Mouse (Mus musculus) embryo, embryonic 9.5 days (tissue): ENCODE measurements around the gene Ccdc169.

Experiments
- DNase-seq: peaks from one replicate; pipeline ENCODE4 v3.0.0-alpha.2; 2017; ENCODE audit errors: extremely low spot score

Gene Ccdc169

DNA sequence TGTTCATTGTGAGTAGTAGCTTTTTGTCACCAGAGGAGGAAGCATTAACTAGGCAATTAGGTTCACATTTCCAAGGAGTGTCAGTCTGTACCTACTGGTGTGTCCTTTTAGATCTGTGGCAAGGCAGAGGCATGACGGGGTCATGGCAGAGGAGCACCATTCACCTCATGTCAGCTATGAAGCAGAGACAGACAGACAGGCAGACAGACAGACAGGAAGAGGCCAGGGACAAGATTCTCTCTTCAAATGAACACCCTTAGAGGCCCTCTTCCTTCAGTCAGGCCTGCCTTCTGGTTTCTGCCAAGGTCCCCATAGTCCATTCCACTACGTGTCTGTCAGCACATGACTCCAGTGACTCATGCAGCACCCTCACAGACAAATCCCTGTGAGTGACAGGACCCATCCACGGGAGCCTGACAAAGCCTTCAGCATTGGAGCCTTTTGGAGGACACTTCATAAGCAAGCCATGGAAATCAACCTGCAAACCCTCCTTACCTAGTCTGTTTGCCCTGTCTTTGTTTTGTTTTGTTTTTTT lies 14.7 kb upstream of the Ccdc169 start:
- DNase-seq, result no peak

DNA sequence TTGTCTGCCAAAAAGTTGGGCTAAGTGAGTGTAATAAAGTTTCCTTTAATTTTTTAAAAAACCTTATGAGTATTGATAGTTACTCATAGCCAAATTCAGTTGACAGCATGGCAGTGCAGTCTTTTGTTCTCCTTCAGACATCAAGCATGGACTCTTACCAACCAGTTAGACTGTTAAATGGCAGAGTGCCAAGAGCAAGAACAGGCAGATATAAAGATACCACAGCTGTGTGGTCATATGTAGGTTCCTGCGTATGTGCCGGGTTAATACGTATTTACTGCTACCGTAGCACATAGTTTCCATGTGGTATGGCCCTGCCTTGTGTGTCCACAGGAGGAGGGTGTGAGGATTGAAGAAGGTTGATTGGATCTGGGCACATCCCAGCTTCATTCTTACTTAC lies 14.1 kb upstream of the Ccdc169 start:
- DNase-seq, result no peak

DNA sequence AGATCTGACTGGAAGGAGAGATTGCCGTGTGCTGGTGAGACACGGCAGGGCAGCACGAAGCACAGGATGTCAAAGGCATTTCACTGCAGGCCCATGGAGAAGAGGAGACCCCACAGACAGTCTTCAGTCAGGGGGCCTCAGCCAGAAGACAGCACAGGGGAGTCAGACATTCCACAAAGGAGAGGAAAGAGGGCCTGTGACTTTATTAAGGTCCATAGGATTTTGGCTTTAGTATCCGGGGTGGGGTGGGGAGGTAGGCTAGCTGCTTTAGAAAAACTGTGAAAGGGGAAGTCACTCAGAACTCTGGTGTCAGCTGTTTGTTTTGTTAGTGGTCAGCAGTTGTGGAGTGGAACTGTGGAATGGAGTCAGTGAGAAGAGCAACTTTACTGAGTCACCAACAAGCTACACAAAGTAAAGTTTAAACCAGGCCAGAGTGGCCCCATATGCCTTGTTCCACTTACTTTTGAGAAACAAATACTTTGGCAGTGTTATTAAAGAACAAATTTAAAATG lies 7.9 kb upstream of the Ccdc169 start:
- no peak for DNase-seq

DNA sequence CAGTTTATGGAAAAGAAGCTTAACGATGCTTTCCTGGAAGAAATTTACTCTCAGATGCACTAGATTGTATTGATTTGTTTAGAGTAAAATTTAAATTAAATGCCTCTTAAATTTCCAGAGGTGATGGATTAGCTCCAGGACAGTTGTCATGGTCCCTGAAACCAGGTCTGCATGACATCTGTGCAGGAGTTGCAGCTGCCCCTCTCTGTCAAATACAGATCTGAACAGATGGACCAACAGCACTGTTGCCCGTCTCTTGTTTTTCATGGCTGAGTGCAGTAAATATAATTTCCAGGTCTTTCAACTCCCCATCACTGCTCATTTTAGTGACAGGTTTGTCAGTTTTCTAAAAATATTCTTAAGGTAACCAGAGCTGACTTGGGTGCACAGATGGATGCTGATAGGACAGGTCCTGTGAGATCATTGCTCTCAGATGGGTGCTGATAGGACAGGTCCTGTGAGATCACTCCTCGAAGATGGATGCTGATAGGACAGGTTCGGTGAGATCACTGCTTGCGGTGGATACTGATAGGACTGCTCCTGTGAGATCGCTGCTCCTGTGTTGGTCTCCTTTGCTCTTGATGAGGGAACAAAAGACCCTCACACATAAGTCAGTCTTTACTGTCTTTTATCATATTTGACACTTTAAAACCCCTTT lies 5.4 kb upstream of the Ccdc169 start:
- DNase-seq, result no peak

DNA sequence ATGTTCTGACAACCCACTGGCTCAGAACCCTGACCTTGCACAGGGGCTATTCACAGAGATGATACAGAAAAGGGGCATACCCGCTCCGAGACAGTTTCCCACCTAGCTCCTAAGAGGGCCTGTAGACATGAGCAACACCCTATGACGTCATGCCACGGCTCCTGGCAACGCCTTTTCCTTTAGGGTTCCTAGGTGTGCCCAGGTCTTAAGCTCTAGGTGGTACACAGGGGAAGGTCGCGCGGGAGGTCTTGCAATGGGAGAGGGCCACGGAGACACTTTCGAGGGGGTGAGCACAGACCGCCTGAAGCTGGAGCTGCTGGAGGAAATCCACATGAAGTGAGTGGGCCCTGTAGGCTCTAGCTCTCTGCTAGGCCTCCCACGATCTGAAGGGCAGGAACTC lies 2.7 kb downstream of the Ccdc169 start:
- no peak for DNase-seq

DNA sequence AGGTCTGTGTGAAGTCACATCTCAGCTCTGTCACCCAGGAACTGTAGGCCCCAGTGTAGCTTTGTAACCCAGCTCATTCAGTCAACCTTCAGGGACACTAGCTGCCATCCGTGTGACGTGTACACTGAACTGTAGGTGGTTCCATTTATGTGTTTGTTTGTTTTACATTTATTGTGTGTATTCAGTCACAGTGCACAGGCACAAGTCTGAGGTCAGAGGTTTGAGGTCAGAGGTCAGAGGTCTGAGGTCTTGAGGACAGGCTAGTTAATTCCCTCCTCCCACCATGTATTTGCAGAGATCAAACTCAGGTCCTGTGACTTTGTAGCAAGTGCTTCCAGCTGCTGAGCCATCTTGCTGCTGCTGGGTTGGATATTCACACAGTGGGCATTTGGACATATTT lies 4.3 kb downstream of the Ccdc169 start:
- DNase-seq, result peak; percentile 15

DNA sequence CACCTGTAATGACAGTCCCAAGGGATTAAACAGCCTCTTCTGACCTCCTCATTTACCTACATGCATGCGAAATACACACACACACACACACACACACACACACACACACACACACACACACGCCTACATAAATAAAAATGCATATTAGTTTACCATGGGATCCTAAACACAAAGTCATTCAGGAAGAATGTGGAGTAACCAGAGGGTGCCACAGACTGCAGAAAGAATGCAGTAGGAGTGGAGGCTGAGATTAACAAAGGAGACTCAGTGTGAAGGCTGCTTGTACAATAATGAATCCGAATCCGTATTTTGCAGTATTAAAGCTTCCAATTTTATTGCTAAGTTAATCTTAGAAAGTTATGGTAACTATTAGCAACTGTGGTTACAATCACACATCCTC lies 7.8 kb downstream of the Ccdc169 start:
- no peak for DNase-seq

DNA sequence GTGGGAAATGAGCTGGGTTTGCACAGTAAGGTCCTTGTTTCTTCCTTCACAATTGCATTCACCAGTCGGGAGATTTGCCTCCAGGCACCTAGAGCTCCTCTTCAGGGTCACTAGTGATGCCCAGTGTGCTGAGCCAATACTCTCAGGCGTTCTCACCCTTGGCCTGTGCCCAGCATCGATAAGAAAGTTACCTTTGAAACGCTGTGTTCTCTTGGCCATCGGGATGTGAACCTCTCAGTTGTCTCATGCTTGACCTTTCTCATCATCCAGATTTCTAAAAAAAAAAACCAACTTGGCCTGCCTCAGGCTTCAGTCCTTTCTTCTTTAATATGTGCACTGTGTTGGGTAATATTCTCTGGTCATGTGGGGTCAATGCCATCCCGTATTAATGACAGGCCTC lies 9.3 kb downstream of the Ccdc169 start:
- DNase-seq, result no peak

DNA sequence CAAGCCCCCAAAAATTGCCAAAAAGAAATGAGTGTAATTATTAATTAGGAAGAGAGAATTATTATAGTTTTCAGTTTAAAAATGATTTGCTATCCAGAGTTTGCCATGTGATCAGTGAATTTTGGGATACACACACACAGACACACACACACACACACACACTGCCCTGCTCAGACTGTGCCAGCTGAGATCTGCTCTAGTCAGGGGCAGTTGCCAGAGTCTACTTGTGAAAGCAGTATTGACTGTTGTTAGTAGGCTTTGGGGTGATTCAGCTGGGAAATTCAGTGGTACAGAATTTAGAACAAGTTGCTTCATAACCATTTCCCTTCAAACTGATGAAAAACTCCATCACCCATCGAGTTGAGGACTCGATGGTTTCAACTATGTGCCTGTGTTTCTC lies 10.0 kb downstream of the Ccdc169 start:
- DNase-seq, result no peak

DNA sequence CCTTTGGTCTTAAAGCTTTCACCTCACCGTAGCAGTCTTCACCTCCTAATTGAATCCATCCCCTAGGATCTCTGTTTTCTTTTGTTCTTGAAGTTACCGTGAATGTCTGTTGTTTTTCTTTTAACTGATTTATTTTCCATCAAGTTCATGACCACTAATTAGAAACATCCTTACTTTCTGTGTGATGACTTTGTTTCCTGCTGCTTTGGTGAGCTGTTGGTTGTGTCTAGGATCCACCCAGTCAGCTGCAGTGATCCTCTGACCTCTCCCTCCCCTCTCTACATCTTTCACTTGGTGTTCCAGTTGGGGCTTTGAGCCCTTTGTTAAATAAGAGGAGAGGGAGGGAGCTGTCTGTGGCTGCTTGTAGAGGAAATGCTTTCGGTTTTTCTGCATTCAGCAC lies 11.0 kb downstream of the Ccdc169 start:
- peak; percentile 18 for DNase-seq

DNA sequence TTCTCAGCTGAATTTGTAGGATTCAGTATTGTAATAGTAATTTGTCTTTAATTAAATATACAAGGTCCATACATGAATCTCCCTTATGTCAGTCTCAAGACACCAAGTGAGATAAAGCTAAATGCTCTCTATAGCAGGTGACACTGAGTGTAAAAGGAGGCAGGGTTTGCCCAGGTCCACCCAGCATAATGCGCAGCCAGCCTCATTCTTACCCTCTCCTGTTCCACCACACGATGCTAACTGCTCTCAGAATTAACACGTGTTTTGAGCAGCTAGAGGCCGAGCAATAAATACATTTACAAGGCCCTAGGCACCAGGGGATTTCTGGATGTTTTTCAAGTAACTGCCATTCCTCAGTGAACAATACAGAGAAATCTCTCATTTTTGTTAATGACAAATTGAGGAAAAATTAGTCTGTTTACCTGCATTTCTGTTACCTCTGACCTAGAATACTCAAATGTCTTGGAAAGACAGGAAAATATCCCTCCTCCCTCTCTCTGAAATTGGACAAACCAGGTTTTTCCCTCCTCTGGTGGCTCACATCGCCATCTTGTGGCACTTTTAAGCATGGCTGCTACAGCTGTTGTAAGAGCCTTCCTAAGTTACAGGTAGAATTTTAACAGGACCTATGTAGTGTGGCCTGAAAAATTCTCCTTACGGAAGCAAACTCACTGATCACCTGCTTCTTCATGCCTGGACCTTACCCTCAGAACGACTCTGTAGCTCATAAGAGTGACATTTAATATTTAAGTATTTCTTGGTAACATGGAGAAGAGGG lies 14.7 kb downstream of the Ccdc169 start:
- DNase-seq, result peak; percentile 55

DNA sequence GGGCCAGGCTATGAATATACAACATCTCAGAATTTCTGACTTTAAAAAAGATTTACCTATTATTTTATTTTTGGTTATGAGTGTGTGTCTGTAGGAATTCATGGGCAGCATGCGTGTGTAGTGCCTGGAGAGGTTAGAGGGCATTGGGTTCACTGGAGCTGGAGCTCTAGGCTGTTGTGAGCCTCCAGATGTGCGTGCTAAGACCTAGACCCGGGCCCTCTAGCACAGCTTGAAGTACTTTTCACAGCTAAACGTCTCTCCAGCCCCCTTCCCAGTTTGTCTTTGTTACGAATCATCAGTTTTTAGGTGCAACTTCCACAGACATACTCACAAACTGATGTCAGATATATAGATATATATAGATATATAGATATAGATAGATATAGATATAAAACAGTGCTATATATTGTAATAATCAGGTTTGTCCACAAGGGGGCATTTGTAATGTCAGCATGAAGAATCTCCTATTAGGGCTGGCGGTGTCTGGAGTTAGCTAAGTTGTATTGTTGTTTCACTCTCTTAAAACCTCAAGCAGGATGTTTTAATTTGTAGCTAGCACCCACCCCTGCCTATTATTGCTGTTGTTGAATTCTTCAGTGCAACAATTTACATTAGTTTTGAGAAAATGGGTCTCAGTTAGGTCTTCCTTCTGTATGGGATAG lies 15.7 kb downstream of the Ccdc169 start:
- DNase-seq, result peak; percentile 39

DNA sequence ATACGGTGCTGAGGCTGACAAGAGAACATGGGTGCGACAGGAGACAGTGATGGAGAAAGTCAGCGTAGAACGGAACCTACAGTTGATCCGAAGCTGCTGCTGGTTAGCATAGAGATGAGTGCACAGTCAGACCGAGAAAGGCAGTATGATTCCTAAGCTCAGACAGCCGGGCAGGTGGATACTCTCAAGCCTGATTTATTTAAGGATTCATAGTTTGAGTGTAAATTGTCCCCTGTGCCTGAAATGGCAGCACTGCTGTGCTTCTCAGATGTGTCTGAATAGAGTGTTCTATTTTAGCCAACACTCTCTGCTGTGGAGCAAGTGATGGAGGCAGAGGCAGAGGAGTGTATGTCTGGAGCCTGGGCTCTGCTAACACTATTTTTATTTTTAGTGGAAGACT lies 17.0 kb downstream of the Ccdc169 start:
- no peak for DNase-seq

DNA sequence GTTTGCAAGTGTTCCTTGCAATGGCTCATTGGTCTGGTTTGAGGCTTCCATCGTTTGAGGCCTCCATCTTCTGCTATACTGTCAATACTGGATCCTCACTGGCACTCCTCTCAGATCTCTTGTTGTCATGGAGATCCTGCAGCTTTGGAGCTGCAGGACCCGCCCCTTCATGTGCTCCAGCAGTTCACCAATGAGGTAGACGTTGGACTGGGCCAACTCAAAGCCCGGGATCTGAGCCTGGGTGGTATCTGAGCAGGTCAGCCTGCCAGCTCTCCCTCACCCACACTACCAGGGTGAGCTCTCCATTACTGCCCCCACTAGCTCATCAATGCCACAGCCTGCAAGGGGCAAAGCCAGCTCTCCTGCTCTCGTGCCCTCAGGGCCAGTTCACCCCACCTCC lies 20.3 kb downstream of the Ccdc169 start:
- DNase-seq, result no peak

DNA sequence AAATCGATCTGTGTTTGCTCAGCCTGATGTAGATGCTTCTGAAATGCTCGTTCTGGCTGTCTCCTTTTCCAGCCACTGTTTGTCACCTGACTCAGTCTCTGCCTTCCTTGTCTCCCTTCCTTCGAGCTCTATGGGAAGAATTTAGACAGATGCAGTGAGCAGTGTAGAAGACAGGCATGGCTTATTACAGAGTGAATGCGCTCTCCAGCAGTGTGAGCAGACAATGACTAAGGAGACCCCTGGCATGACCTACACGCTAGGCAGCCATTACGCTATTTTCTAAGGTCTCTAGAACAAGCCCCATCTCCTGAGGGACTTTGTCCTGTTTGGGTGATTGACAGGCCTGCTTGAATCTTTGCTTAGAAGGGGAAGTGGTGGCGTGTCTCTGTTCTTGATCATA lies 24.0 kb downstream of the Ccdc169 start:
- no peak for DNase-seq

DNA sequence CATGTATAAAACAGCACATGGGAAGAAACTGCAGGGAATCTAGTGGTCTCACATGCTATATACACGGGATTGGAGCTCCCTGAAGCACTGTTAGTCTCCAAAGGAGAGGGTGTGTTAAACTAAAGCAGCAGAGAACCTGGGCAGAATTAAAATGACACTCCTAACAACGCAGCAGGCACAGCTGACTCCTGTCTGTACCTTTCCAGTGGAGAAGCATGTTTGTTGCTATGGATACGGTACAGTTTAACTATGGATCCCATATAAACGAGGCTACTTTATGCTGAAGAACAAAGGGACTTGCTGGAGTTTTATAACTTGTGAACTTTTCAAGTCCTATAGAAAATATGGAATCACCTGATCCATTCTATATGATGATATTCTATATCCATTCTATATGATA lies 26.4 kb downstream of the Ccdc169 start:
- no peak for DNase-seq

DNA sequence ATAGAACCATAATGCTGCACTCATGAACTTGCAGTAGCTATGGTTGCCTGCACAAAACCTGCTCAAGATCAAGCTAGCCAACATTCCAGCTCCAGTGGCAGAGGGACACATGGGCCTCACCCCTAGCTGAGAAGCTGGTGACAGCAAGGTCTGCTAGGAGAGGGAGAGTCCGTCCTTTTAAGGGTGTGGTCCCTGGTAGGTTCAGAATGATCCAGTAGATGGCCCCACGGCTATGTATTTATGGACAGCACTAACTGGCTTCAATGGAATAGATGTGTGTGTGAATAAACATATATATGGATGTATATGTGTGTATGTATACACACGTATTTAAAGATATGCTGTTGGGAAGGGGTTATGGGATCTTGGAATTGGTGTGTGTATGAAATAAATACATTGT lies 35.3 kb downstream of the Ccdc169 start:
- no peak for DNase-seq

DNA sequence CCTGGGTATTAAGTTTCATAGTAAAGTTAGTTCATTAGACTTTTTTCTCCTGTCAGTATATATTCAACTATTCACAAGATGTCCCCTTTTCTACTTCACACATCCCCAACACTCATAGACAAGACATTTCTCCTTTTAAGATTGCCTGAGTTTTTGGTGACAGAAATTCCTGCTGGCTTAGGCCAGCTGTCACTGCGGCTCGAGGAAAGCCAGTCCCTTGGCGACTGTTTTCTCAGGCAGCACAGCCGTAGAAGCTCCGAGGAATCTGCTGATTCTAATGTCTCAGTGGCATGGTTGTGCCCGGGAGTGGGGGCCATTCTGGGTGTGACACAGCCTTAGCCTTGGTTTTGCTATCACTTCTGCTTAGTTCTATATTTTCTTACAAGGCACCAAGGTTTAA lies 40.1 kb downstream of the Ccdc169 start:
- DNase-seq, result no peak

DNA sequence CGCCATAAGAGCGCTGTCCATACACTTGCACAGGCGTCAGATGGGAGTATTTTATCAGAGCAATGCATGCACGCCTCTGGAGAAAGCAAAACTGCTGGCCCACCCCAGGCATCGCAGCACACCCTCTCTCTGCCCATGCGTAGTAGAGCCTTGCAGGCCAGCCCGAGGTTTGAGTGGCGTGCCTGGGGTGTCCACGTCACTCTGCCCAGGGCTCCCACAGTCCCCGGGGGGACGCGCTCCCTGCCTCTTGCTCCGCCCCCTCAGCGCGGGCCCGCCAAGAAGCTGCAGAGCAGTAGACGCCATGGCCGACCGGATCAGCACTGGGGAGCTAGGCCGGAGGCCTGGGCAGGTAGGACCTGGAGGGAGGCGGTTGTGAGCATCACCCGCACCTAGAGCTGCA lies 44.6 kb downstream of the Ccdc169 start, which contains the start of gene Sohlh2:
Sohlh2 (plus strand) TSS at position 263 of the 400 bp plus-strand sequence.
- no peak for DNase-seq

DNA sequence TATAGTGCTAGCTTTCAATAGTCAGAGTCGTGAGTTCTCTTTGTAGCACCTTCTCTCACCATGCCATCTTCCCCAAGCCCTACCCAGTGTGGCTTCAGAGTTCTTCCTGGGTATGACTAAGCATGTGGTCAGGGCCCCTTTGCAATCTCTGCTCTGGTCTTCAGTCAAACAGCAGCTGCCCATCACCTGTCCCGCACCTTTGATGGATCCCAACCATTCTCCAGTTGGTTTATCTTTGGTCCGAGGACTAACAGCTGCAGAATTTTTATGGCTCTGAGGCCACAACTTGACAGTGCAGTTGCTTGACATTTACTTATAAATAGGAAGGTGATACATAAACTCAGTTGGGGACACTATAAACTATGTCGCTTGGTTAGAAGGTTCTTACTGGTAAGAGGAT lies 54.5 kb downstream of the Ccdc169 start:
- DNase-seq, result no peak

DNA sequence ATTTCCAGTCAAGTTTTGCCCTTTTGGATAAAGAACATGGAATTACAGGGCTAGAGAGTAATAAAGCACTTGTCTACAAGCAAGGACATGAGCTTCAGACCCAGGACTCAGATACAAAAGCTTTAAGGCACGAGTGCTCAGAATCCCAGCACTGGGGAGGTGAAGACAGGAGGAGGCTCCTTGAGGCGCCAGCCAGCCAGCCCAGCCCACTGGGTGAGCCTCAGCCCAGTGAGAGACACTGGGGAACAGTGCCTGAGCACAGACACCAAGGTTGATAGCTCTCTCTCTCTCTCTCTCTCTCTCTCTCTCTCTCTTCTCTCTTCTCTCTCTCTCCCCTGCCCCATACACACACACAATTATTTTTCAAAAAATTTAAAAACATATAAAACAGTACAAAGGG lies 56.2 kb downstream of the Ccdc169 start:
- no peak for DNase-seq

DNA sequence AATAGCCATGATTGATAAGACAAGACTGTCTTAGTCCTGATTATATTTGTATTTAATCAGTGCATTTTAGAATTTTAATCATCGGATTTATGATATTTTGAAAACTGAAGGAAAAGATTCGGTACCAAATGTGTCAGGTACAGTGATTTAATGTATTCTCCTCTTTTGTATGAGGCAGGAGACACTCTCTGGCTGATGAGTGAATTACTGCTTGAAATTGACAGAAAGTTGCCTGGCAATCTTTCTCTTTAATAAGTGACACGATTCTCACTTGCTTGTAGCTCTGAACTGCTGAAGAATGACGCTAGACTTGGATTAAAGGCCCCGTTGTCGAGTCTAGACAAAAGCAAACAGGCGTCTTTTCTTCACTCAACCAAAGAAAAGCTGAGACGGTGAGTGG lies 57.7 kb downstream of the Ccdc169 start:
- DNase-seq, result no peak
